Mouse (Mus musculus) embryonic stem cell, embryonic (primary cell): ENCODE results near the gene Sult2a6.

Experiments
- CTCF ChIA-PET, 4 experiments: fragments of 300-600 bp in 2 of 4; fragments of 350-600 bp in 2 of 4; sonication (Branson Sonifier 250); formaldehyde crosslinking; loops; one replicate each; lab custom pipeline; 2022; ENCODE audit warnings: inconsistent platforms in 2 of 4; lab: Charles Lee
- POLR2A ChIA-PET, 4 experiments: fragments of 300-600 bp in 2 of 4; fragments of 350-600 bp in 2 of 4; sonication (Branson Sonifier 250); formaldehyde crosslinking; loops; one replicate each; lab custom pipeline; 2022; ENCODE audit warnings: antibody characterized with exemption in 4 of 4, inconsistent platforms in 1 of 4; lab: Charles Lee

Sult2a6 gene

DNA sequence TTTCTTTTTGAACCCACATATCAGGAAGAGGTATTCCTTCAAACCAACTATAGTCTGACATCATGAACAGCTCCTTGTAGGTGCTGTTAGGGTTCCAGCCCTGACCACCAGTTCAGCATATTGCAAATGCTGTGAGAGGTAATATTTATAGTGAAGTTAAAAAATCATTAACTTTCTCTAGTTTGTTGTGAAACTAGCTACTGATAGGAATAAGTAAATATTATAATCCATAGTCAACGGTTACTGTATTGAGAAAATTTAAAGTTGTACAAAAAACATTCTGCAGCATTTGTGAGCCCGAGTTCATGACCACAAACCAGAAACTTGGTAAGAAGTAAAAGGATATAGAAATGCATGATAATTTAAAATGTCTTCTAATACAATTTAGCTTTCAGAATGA, at the start of gene Sult2a6:
Gene Sult2a6, minus strand, starts transcription at position 101 of the 400 bp plus-strand sequence.
- ChIA-PET CTCF (no interaction called here), POLR2A (no interaction called here)

DNA sequence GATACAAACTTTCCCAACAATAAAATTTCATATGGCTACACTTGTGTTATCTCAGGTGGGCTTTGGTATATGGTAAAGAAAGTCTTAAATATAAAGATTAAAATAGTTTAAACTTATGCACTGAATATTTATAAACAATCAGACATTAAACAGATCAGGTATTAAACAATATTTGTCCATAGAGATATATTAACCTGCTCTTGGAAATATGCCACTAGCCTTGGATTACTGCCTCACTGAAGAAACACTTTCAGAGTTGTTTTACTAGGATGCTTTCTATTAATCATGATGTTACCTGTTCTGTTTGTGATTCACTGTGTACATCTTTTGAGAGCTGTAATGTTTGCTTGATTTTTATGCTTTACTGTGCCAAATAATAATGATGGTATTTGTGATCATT, 39.4 kb downstream of the Sult2a6 start:
- POLR2A ChIA-PET: no interaction called here

DNA sequence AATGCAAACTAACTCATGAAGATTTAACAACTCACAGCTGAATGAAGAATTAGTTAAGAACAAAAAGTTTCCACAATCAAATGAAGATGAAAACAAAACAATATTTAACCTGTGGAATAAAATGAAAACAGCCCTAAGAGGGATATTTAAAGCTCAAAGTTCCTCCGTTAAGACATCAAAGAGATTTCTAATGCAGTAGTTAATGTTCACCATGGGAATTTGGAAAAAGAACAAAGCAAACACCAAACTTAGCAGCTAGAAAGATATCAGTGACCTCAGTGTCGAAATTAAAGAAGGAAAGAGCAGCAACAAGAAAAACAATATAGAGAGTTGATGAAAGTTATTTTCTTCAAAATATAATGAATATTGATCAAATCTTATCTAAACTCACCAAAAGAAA, 51.3 kb downstream of the Sult2a6 start:
- ChIA-PET CTCF (no interaction called here), POLR2A (no interaction called here)

More for the DNA sequence above, 39.4 kb downstream of the Sult2a6 start:
- CTCF ChIA-PET: no interaction called here

DNA sequence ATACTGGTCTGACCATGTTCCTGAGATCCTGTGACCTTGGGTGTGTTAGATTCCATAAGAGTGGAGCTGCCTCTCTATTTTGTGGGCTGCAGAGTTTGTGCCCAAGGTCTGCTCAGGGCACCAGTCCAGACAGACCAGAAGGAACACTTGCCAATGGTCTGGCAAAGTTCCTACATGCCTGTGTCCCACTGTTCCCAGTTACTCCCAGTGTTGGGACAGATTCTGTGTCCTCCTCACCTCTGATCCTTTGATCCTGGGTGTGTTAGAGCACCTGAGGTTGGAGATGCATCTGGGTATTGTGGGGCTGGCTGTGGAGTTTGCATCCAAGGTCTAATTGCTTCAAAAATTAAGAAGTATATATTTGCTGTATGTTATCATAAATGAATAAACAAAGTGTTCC, 52.2 kb downstream of the Sult2a6 start:
- POLR2A ChIA-PET: no interaction called here
- CTCF ChIA-PET: no interaction called here
